Mouse (Mus musculus): ENCODE results near the gene Emilin1. TPM values are rescaled to one million over a fixed set of nuclear protein-coding genes. Genes with fewer than 3 reads are reported as not detected.

Gene Emilin1
- polyA plus RNA-seq, 2 experiments = 191 to 222 TPM

DNA sequence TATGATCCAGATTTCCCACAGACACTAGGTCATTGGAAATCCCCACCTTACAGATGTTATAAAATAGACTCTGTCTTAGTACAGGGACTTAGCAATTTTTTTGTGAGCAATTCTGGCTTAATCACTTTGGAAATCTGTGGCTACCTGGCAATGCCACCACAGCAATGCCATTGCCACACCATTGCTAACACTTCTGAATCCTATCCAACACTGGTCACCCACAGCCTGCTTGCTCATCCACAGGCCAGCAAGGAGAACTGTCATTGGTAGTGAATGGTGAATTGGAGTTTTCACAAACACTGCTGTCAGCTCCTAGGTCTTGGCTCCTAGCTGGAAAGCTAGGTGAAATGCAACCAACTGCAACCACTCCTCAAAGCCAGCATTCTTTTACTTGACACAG, 2.7 kb upstream of the Emilin1 start:
- Histone ChIP-seq H3K4me1 (ENCODE audit: control insufficient read depth, insufficient read depth, low read length) (peaks cover 66% of the 10 kb centered on the region), H3K4me2 (replicated peaks; ENCODE audit: low read depth, low read length, severe bottlenecking) (no peak overlapping the region), H3K9me3 (ENCODE audit: control insufficient read depth, low read length) (no peaks in the 10 kb centered on the region), H3K36me3 (ENCODE audit: control insufficient read depth, insufficient read depth, low read length) (peaks cover 10% of the 10 kb centered on the region), H3K27me3 (ENCODE audit: control insufficient read depth, insufficient read depth, low read length) (no peaks in the 10 kb centered on the region), H3K27ac (replicated peaks; ENCODE audit: low read depth, low read length) (peak overlapping the region; percentile 97), H3K9ac (ENCODE audit: low read depth, low read length, severe bottlenecking) (no peak overlapping the region), H3K4me3 (replicated peaks; ENCODE audit: low read length) (no peak overlapping the region)
- no peak for TF ChIP-seq POLR2A (IDR thresholded peaks at IDR 0.05; ENCODE audit: borderline replicate concordance, extremely low read depth, insufficient read depth, insufficient read length)
- no peak for DNase-seq (ENCODE audit: low spot score)
- no peak for ATAC-seq (ENCODE audit: low FRiP score, low read depth)

DNA sequence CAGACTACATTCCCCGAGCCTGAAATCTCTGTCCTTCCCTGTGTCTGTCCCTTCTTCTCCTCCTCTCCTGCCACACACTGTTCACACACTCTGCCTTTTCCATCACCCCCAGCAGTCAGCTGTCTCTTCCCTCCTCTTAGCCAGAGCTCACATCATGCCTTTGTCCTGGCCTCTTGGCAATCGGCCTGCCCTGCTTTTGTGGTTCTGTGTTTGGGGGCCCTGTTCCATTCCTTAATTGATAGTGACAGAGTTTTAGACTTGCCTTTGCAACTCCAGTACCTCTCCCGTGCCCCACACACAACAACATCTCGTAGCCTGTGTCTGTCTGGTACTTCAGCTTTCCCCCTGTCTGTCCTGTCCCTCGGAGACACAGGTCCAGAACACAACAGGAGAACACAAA, 1.0 kb upstream of the Emilin1 start:
- Histone ChIP-seq H3K27me3 (ENCODE audit: control insufficient read depth, insufficient read depth, low read length) (no peaks in the 10 kb centered on the region), H3K4me1 (ENCODE audit: control insufficient read depth, insufficient read depth, low read length) (peaks cover 64% of the 10 kb centered on the region), H3K4me2 (replicated peaks; ENCODE audit: low read depth, low read length, severe bottlenecking) (no peak overlapping the region), H3K4me3 (replicated peaks; ENCODE audit: low read length) (no peak overlapping the region), H3K9ac (ENCODE audit: low read depth, low read length, severe bottlenecking) (0 out of 2 replicates have a peak overlapping the region, but pooled peaks have one; percentile 71), H3K9me3 (ENCODE audit: control insufficient read depth, low read length) (no peaks in the 10 kb centered on the region), H3K36me3 (ENCODE audit: control insufficient read depth, insufficient read depth, low read length) (peaks cover 7% of the 10 kb centered on the region), H3K27ac (replicated peaks; ENCODE audit: low read depth, low read length) (peak overlapping the region; percentile 97)
- TF ChIP-seq POLR2A (IDR thresholded peaks at IDR 0.05; ENCODE audit: borderline replicate concordance, extremely low read depth, insufficient read depth, insufficient read length) = no peak
- no peak for ATAC-seq (ENCODE audit: low FRiP score, low read depth)
- DNase-seq (ENCODE audit: low spot score) = peak; percentile 23
- whole genome bisulfite sequencing = 57% methylated on average over 5 of the region's 5 CpGs

DNA sequence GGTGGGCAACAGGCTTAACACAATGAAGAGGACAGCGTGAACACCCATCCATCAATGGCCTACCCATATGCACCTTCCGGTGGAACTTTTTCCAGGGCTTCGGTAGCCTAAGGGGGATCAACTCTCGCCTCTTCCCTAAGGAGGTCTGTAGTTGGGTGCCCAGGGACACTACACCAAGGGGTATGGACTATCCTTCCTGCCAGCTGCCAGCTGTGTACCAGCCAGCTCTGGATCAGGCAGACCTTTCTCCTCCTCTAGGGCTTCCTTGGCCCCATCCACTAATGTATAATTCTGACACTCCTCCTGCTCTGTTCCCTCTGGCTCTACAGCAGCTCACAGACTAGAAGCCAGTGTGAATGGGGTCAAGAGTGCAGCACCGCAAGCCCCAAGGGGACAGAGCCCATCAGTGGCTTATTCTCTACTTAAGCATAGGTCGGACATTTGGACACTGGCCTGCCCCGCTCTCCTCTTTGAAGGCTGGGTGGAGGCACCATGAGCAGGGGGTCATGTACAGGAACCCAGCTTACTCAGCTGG, 966 bp downstream of the Emilin1 start:
- Histone ChIP-seq H3K27ac (replicated peaks; ENCODE audit: low read depth, low read length) (peak overlapping the region; percentile 97), H3K9ac (ENCODE audit: low read depth, low read length, severe bottlenecking) (peak overlapping the region; percentile 71), H3K36me3 (ENCODE audit: control insufficient read depth, insufficient read depth, low read length) (peaks cover 27% of the 10 kb centered on the region), H3K4me3 (replicated peaks; ENCODE audit: low read length) (peak overlapping the region; percentile 62), H3K27me3 (ENCODE audit: control insufficient read depth, insufficient read depth, low read length) (no peaks in the 10 kb centered on the region), H3K4me2 (replicated peaks; ENCODE audit: low read depth, low read length, severe bottlenecking) (peak overlapping the region; percentile 91), H3K4me1 (ENCODE audit: control insufficient read depth, insufficient read depth, low read length) (peaks cover 53% of the 10 kb centered on the region), H3K9me3 (ENCODE audit: control insufficient read depth, low read length) (no peaks in the 10 kb centered on the region)
- 26% methylated on average over 5 of the region's 7 CpGs for WGBS
- DNase-seq (ENCODE audit: low spot score) = no peak
- no peak for ATAC-seq (ENCODE audit: low FRiP score, low read depth)
- no peak for TF ChIP-seq POLR2A (IDR thresholded peaks at IDR 0.05; ENCODE audit: borderline replicate concordance, extremely low read depth, insufficient read depth, insufficient read length)

DNA sequence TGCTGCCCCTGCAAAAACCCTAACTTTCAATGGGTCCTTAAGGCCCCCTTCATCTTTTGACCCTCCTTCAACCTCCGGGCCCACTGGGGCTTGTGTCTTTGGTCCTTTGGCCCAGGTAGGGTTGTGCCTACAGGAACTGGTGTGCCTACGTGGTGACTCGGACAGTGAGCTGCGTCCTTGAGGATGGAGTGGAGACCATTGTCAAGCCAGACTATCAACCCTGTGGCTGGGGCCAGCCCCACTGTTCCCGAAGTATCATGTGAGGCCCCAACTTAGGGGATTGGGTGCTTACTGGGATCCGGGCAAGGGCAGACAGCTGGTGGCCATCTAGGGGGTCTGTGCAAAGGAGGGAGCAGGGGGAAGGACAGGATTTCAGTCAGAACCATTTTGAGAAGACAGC, 1.6 kb downstream of the Emilin1 start:
- peak overlapping the region; percentile 97 for H3K27ac ChIP-seq (replicated peaks; ENCODE audit: low read depth, low read length)
- ATAC-seq (ENCODE audit: low FRiP score, low read depth) (no peak), DNase-seq (ENCODE audit: low spot score) (no peak)
- peak overlapping the region; percentile 71 for H3K9ac ChIP-seq (ENCODE audit: low read depth, low read length, severe bottlenecking)
- peak overlapping the region; percentile 91 for H3K4me2 ChIP-seq (replicated peaks; ENCODE audit: low read depth, low read length, severe bottlenecking)
- H3K27me3 ChIP-seq (ENCODE audit: control insufficient read depth, insufficient read depth, low read length) = no peaks in the 10 kb centered on the region
- TF ChIP-seq POLR2A (IDR thresholded peaks at IDR 0.05; ENCODE audit: borderline replicate concordance, extremely low read depth, insufficient read depth, insufficient read length) = no peak
- H3K36me3 ChIP-seq (ENCODE audit: control insufficient read depth, insufficient read depth, low read length) = peaks cover 34% of the 10 kb centered on the region
- no peaks in the 10 kb centered on the region for H3K9me3 ChIP-seq (ENCODE audit: control insufficient read depth, low read length)
- H3K4me3 ChIP-seq (replicated peaks; ENCODE audit: low read length) = peak overlapping the region; percentile 62
- 33% methylated on average over 6 of the region's 6 CpGs for WGBS
- peaks cover 47% of the 10 kb centered on the region for H3K4me1 ChIP-seq (ENCODE audit: control insufficient read depth, insufficient read depth, low read length)

DNA sequence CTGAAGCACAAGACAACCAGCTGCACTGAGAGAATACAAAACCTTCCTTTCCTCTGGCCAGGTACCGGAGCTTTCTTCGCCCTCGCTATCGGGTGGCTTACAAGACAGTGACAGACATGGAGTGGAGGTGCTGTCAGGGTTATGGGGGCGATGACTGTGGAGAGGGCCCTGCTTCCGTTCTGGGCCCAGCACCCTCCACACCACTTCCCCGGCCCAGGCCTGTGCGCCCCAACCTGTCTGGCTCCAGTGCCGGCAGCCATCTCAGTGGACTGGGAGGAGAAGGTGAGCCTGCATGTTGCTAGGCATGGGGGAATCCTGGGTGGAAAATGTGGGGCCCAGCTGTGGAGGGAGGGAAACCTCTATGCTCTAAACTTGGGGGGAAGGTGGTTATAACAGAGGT, 2.3 kb downstream of the Emilin1 start:
- no peak for TF ChIP-seq POLR2A (IDR thresholded peaks at IDR 0.05; ENCODE audit: borderline replicate concordance, extremely low read depth, insufficient read depth, insufficient read length)
- Histone ChIP-seq H3K4me1 (ENCODE audit: control insufficient read depth, insufficient read depth, low read length) (peaks cover 42% of the 10 kb centered on the region), H3K9me3 (ENCODE audit: control insufficient read depth, low read length) (no peaks in the 10 kb centered on the region), H3K27ac (replicated peaks; ENCODE audit: low read depth, low read length) (peak overlapping the region; percentile 97), H3K4me3 (replicated peaks; ENCODE audit: low read length) (peak overlapping the region; percentile 62), H3K36me3 (ENCODE audit: control insufficient read depth, insufficient read depth, low read length) (peaks cover 40% of the 10 kb centered on the region), H3K27me3 (ENCODE audit: control insufficient read depth, insufficient read depth, low read length) (no peaks in the 10 kb centered on the region), H3K4me2 (replicated peaks; ENCODE audit: low read depth, low read length, severe bottlenecking) (peak overlapping the region; percentile 91), H3K9ac (ENCODE audit: low read depth, low read length, severe bottlenecking) (peak overlapping the region; percentile 71)
- no peak for DNase-seq (ENCODE audit: low spot score)
- 0 out of 2 replicates have a peak, but pooled peaks have one; percentile 2 for ATAC-seq (ENCODE audit: low FRiP score, low read depth)
- WGBS = 26% methylated on average over 9 of the region's 9 CpGs
